Mouse (Mus musculus): ENCODE data around the gene Mfrp. TPM values are rescaled to one million over a fixed set of nuclear protein-coding genes. Genes with fewer than 3 reads are reported as not detected.

Gene Mfrp
- not detected for polyA plus RNA-seq (2014; fragmentation: Illumina TruSeq; extraction: RNeasy Lipid Tissue Mini Kit (QIAGEN cat#74804); ENCODE audit: low read depth, low replicate concordance)

GRCm38 (mm10) chr9:44101490-44101889 is at the start of gene Mfrp:
Gene Mfrp, plus strand, starts transcription at chr9:44101729.

GRCm38 (mm10) chr9:44066785-44067225 is 34.7 kb upstream of the Mfrp start, which contains the start of gene Usp2:
Gene Usp2, plus strand, starts transcription at chr9:44067021.

GRCm38 (mm10) chr9:44107110-44107509 is 5.6 kb downstream of the Mfrp start, which contains the start of gene C1qtnf5:
Gene C1qtnf5, plus strand, starts transcription at chr9:44107245.

GRCm38 (mm10) chr9:44113105-44113789 is 11.7 kb downstream of the Mfrp start, which contains the start of the genes Gm49380 and Rnf26:
Gene Gm49380, minus strand, starts transcription at chr9:44113500.
Gene Rnf26, minus strand, starts transcription at chr9:44113517.

GRCm38 (mm10) chr9:44134101-44134850 is 32.7 kb downstream of the Mfrp start, which contains the start of gene Mcam:
Gene Mcam, plus strand, starts transcription at chr9:44134469.

Other genes with a start within 250 kb of the Mfrp start
- not detected for gene Thy1, start 58.3 kb upstream of the Mfrp start, polyA plus RNA-seq (2014; fragmentation: Illumina TruSeq; extraction: RNeasy Lipid Tissue Mini Kit (QIAGEN cat#74804); ENCODE audit: low read depth, low replicate concordance)
- gene Usp2, start 34.7 kb upstream of the Mfrp start, polyA plus RNA-seq (2014; fragmentation: Illumina TruSeq; extraction: RNeasy Lipid Tissue Mini Kit (QIAGEN cat#74804); ENCODE audit: low read depth, low replicate concordance): 1.5 TPM
- not detected for gene C1qtnf5, start 5.5 kb downstream of the Mfrp start, polyA plus RNA-seq (2014; fragmentation: Illumina TruSeq; extraction: RNeasy Lipid Tissue Mini Kit (QIAGEN cat#74804); ENCODE audit: low read depth, low replicate concordance)
- gene Gm49380, start 11.8 kb downstream of the Mfrp start, polyA plus RNA-seq (2014; fragmentation: Illumina TruSeq; extraction: RNeasy Lipid Tissue Mini Kit (QIAGEN cat#74804); ENCODE audit: low read depth, low replicate concordance): not detected
- gene Rnf26, start 11.8 kb downstream of the Mfrp start, polyA plus RNA-seq (2014; fragmentation: Illumina TruSeq; extraction: RNeasy Lipid Tissue Mini Kit (QIAGEN cat#74804); ENCODE audit: low read depth, low replicate concordance): 1.1 TPM
- gene Mcam, start 32.7 kb downstream of the Mfrp start, polyA plus RNA-seq (2014; fragmentation: Illumina TruSeq; extraction: RNeasy Lipid Tissue Mini Kit (QIAGEN cat#74804); ENCODE audit: low read depth, low replicate concordance): 1.6 TPM
- gene Cbl, start 132.3 kb downstream of the Mfrp start, polyA plus RNA-seq (2014; fragmentation: Illumina TruSeq; extraction: RNeasy Lipid Tissue Mini Kit (QIAGEN cat#74804); ENCODE audit: low read depth, low replicate concordance): 5.1 TPM
- gene Ccdc153, start 138.9 kb downstream of the Mfrp start, polyA plus RNA-seq (2014; fragmentation: Illumina TruSeq; extraction: RNeasy Lipid Tissue Mini Kit (QIAGEN cat#74804); ENCODE audit: low read depth, low replicate concordance): not detected
- not detected for gene Pdzd3, start 149.7 kb downstream of the Mfrp start, polyA plus RNA-seq (2014; fragmentation: Illumina TruSeq; extraction: RNeasy Lipid Tissue Mini Kit (QIAGEN cat#74804); ENCODE audit: low read depth, low replicate concordance)
- 0.34 TPM for gene Nlrx1, start 166.9 kb downstream of the Mfrp start, polyA plus RNA-seq (2014; fragmentation: Illumina TruSeq; extraction: RNeasy Lipid Tissue Mini Kit (QIAGEN cat#74804); ENCODE audit: low read depth, low replicate concordance)
- not detected for gene Abcg4, start 186.9 kb downstream of the Mfrp start, polyA plus RNA-seq (2014; fragmentation: Illumina TruSeq; extraction: RNeasy Lipid Tissue Mini Kit (QIAGEN cat#74804); ENCODE audit: low read depth, low replicate concordance)
- 6.5 TPM for gene Hinfp, start 203.9 kb downstream of the Mfrp start, polyA plus RNA-seq (2014; fragmentation: Illumina TruSeq; extraction: RNeasy Lipid Tissue Mini Kit (QIAGEN cat#74804); ENCODE audit: low read depth, low replicate concordance)
- 2.1 TPM for gene C2cd2l, start 218.6 kb downstream of the Mfrp start, polyA plus RNA-seq (2014; fragmentation: Illumina TruSeq; extraction: RNeasy Lipid Tissue Mini Kit (QIAGEN cat#74804); ENCODE audit: low read depth, low replicate concordance)
- gene Dpagt1, start 224.3 kb downstream of the Mfrp start, polyA plus RNA-seq (2014; fragmentation: Illumina TruSeq; extraction: RNeasy Lipid Tissue Mini Kit (QIAGEN cat#74804); ENCODE audit: low read depth, low replicate concordance): 14.6 TPM
- 1.0 TPM for gene H2afx, start 233.0 kb downstream of the Mfrp start, polyA plus RNA-seq (2014; fragmentation: Illumina TruSeq; extraction: RNeasy Lipid Tissue Mini Kit (QIAGEN cat#74804); ENCODE audit: low read depth, low replicate concordance)
- 36.4 TPM for gene Hmbs, start 242.5 kb downstream of the Mfrp start, polyA plus RNA-seq (2014; fragmentation: Illumina TruSeq; extraction: RNeasy Lipid Tissue Mini Kit (QIAGEN cat#74804); ENCODE audit: low read depth, low replicate concordance)

Measured in liver, adult 10 weeks (tissue).